Mouse (Mus musculus): ENCODE data around the gene Fxyd4. TPM values are rescaled to one million over a fixed set of nuclear protein-coding genes. Genes with fewer than 3 reads are reported as not detected.

The Fxyd4 gene
- total and polyA plus RNA-seq, 2 experiments = 0.18 TPM; not detected in 1

DNA sequence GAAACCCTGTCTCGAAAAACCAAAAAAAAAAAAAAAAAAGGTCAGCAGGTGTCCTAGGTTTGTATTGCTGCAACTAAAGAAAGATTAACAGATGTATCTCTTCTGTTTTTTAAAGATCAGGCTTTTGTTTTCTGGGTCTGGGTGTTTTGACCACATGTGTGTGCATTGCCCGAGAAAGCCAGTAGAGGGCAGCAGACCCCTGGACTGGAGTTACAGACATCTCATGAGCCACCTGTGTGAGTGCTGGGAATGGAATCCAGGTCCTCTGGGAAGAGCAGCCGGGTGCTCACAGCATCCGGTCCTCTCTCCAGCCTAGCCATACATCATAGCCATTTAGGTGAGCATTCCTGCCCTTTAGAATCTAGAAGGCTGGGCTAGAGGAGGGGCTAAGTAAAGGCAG is 14.8 kb upstream of the Fxyd4 start:
- no peak overlapping the region for H3K27ac ChIP-seq (replicated peaks; ENCODE audit: insufficient read depth, low read depth, low read length)
- 83% methylated on average over 4 of the region's 4 CpGs for WGBS
- H3K9ac ChIP-seq (ENCODE audit: low read depth, low read length) = no peak overlapping the region
- H3K4me3 ChIP-seq (ENCODE audit: insufficient read depth, low read depth, low read length) = no peak overlapping the region
- no peaks in the 10 kb centered on the region for H3K79me2 ChIP-seq (ENCODE audit: control insufficient read depth, insufficient read depth, low read length)
- H3K27me3 ChIP-seq (ENCODE audit: control insufficient read depth, insufficient read depth, low read length) = no peaks in the 10 kb centered on the region
- TF ChIP-seq POLR2A (IDR thresholded peaks at IDR 0.05; ENCODE audit: extremely low read depth, insufficient read depth, low read length) (no peak), CTCF (IDR thresholded peaks at IDR 0.05; ENCODE audit: low read depth, low read length) (peak; percentile 35; the same call in 1 of the 2 replicates)
- H3K36me3 ChIP-seq (ENCODE audit: control insufficient read depth, insufficient read depth, low read length) = no peaks in the 10 kb centered on the region
- H3K4me1 ChIP-seq (ENCODE audit: control insufficient read depth, insufficient read depth, low read length) = no peaks in the 10 kb centered on the region
- no peak for DNase-seq (ENCODE audit: extremely low read depth, low read depth, low spot score)

- DNase-seq (ENCODE audit: extremely low read depth, low read depth, low spot score) = no peak
- 82% methylated on average over 2 of the region's 2 CpGs for WGBS
- Histone ChIP-seq H3K9ac (ENCODE audit: low read depth, low read length) (no peak overlapping the region), H3K27ac (replicated peaks; ENCODE audit: insufficient read depth, low read depth, low read length) (no peak overlapping the region), H3K79me2 (ENCODE audit: control insufficient read depth, insufficient read depth, low read length) (no peaks in the 10 kb centered on the region), H3K4me3 (ENCODE audit: insufficient read depth, low read depth, low read length) (no peak overlapping the region), H3K4me1 (ENCODE audit: control insufficient read depth, insufficient read depth, low read length) (no peaks in the 10 kb centered on the region), H3K36me3 (ENCODE audit: control insufficient read depth, insufficient read depth, low read length) (no peaks in the 10 kb centered on the region), H3K27me3 (ENCODE audit: control insufficient read depth, insufficient read depth, low read length) (no peaks in the 10 kb centered on the region)
- no peak for TF ChIP-seq POLR2A (IDR thresholded peaks at IDR 0.05; ENCODE audit: extremely low read depth, insufficient read depth, low read length)
These were observed 6.4 kb upstream of the Fxyd4 start for GRCm38 (mm10) chr6:117943899-117944298.

DNA sequence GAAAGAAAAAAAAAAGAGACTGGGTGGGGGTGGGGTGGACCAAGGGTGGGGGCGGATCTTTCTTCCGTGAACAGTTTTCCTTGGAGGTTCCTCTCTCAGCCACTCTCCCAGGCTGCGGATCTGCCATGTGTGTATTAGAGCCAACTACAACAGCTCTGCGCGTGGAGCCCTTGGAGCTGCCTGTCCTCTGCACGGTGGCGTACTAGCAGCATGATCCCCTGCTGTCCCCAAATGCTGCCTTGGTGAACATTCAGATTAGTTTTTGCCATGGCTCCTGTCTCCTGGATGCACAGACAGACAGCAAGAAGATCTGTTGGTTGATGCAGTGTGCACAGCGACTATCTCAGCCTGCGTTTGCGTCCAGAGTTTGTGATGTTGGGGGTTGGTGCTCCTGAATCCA is 5.3 kb upstream of the Fxyd4 start:
- Histone ChIP-seq H3K27ac (replicated peaks; ENCODE audit: insufficient read depth, low read depth, low read length) (no peak overlapping the region), H3K27me3 (ENCODE audit: control insufficient read depth, insufficient read depth, low read length) (no peaks in the 10 kb centered on the region), H3K36me3 (ENCODE audit: control insufficient read depth, insufficient read depth, low read length) (no peaks in the 10 kb centered on the region), H3K9ac (ENCODE audit: low read depth, low read length) (no peak overlapping the region), H3K4me1 (ENCODE audit: control insufficient read depth, insufficient read depth, low read length) (no peaks in the 10 kb centered on the region), H3K4me3 (ENCODE audit: insufficient read depth, low read depth, low read length) (no peak overlapping the region), H3K79me2 (ENCODE audit: control insufficient read depth, insufficient read depth, low read length) (no peaks in the 10 kb centered on the region)
- TF ChIP-seq POLR2A (IDR thresholded peaks at IDR 0.05; ENCODE audit: extremely low read depth, insufficient read depth, low read length) (no peak), CTCF (IDR thresholded peaks at IDR 0.05; ENCODE audit: low read depth, low read length) (no peak)
- 85% methylated on average over 10 of the region's 10 CpGs for whole genome bisulfite sequencing
- no peak for DNase-seq (ENCODE audit: extremely low read depth, low read depth, low spot score)

- Histone ChIP-seq H3K27ac (replicated peaks; ENCODE audit: insufficient read depth, low read depth, low read length) (no peak overlapping the region), H3K4me1 (ENCODE audit: control insufficient read depth, insufficient read depth, low read length) (no peaks in the 10 kb centered on the region), H3K4me3 (ENCODE audit: insufficient read depth, low read depth, low read length) (no peak overlapping the region), H3K27me3 (ENCODE audit: control insufficient read depth, insufficient read depth, low read length) (no peaks in the 10 kb centered on the region), H3K36me3 (ENCODE audit: control insufficient read depth, insufficient read depth, low read length) (no peaks in the 10 kb centered on the region), H3K79me2 (ENCODE audit: control insufficient read depth, insufficient read depth, low read length) (no peaks in the 10 kb centered on the region), H3K9ac (ENCODE audit: low read depth, low read length) (no peak overlapping the region)
- 85% methylated on average over 10 of the region's 10 CpGs for WGBS
- DNase-seq (ENCODE audit: extremely low read depth, low read depth, low spot score) = no peak
- no peak for TF ChIP-seq POLR2A (IDR thresholded peaks at IDR 0.05; ENCODE audit: extremely low read depth, insufficient read depth, low read length)
- TF ChIP-seq CTCF (IDR thresholded peaks at IDR 0.05; ENCODE audit: low read depth, low read length) = no peak
These were observed 1.5 kb upstream of the Fxyd4 start for GRCm38 (mm10) chr6:117938951-117939350.

DNA sequence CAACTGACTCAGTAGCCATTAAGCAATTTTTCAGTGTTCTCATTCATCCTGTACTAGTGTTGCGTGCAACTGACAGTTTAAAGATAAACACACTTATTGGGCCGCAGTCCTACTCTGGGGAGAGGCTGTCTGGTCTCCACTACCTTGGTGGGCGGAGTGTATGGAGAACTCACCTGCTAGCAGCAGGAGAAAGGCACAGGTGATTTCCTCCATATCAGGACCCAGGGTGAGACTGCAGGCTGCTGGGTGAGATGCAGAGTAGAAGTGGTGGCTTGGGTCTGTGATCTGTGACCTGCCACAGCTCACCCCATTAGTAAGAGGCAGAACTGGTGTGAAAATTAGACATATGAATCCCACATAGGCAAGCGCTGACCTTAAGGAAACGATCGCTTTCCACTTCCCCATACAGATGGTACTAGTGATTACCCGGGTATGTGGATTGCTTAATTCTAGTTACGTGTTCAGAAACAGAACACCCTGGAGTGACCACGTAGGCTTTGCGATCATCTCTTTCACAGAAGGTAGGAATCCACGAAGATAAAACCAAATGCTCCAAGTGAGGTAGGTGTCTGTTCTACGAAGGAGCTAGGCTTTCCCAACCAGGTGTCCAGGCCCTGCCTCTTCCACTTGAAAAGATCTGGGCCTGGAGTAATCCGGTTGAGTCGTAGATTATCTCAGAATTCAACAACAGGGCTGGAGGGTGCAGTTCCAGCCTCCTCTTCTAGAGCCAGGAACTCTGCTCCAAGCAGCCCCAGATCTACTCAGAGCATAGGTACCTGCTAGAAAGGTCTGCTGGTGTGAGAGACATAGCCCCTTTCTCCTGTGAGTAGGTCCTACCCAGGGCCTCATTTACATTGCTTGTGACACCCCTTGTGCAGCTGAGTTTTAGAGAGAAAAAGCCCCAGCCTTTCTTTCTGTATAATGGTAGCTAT is 1.5 kb downstream of the Fxyd4 start:
- WGBS = 88% methylated on average over 14 of the region's 14 CpGs
- Histone ChIP-seq H3K36me3 (ENCODE audit: control insufficient read depth, insufficient read depth, low read length) (no peaks in the 10 kb centered on the region), H3K79me2 (ENCODE audit: control insufficient read depth, insufficient read depth, low read length) (no peaks in the 10 kb centered on the region), H3K4me3 (ENCODE audit: insufficient read depth, low read depth, low read length) (no peak overlapping the region), H3K27me3 (ENCODE audit: control insufficient read depth, insufficient read depth, low read length) (no peaks in the 10 kb centered on the region), H3K27ac (replicated peaks; ENCODE audit: insufficient read depth, low read depth, low read length) (no peak overlapping the region), H3K9ac (ENCODE audit: low read depth, low read length) (no peak overlapping the region), H3K4me1 (ENCODE audit: control insufficient read depth, insufficient read depth, low read length) (no peaks in the 10 kb centered on the region)
- TF ChIP-seq CTCF (IDR thresholded peaks at IDR 0.05; ENCODE audit: low read depth, low read length) = no peak
- TF ChIP-seq POLR2A (IDR thresholded peaks at IDR 0.05; ENCODE audit: extremely low read depth, insufficient read depth, low read length) = no peak
- DNase-seq (ENCODE audit: extremely low read depth, low read depth, low spot score) = no peak

GRCm38 (mm10) chr6:117934301-117934700 is 3.2 kb downstream of the Fxyd4 start:
- 90% methylated on average over 6 of the region's 6 CpGs for WGBS
- no peak for DNase-seq (ENCODE audit: extremely low read depth, low read depth, low spot score)
- no peaks in the 10 kb centered on the region; the same call in 1 of the 2 replicates for H3K36me3 ChIP-seq (ENCODE audit: control insufficient read depth, insufficient read depth, low read length)
- no peaks in the 10 kb centered on the region for H3K27me3 ChIP-seq (ENCODE audit: control insufficient read depth, insufficient read depth, low read length)
- H3K9ac ChIP-seq (ENCODE audit: low read depth, low read length) = no peak overlapping the region
- H3K4me1 ChIP-seq (ENCODE audit: control insufficient read depth, insufficient read depth, low read length) = no peaks in the 10 kb centered on the region
- H3K4me3 ChIP-seq (ENCODE audit: insufficient read depth, low read depth, low read length) = no peak overlapping the region
- H3K79me2 ChIP-seq (ENCODE audit: control insufficient read depth, insufficient read depth, low read length) = no peaks in the 10 kb centered on the region
- no peak overlapping the region for H3K27ac ChIP-seq (replicated peaks; ENCODE audit: insufficient read depth, low read depth, low read length)
- no peak for TF ChIP-seq POLR2A (IDR thresholded peaks at IDR 0.05; ENCODE audit: extremely low read depth, insufficient read depth, low read length)
- TF ChIP-seq CTCF (IDR thresholded peaks at IDR 0.05; ENCODE audit: low read depth, low read length) = no peak

All from liver, adult 2 months (tissue).